Mouse (Mus musculus) brain, embryonic 18.5 days (tissue): ENCODE measurements around the gene Frem2.

Source experiments
- DNase-seq: peaks from one replicate; pipeline ENCODE4 v3.0.0-alpha.2; 2012; ENCODE audit warnings: low read depth, low spot score

The Frem2 gene

DNA sequence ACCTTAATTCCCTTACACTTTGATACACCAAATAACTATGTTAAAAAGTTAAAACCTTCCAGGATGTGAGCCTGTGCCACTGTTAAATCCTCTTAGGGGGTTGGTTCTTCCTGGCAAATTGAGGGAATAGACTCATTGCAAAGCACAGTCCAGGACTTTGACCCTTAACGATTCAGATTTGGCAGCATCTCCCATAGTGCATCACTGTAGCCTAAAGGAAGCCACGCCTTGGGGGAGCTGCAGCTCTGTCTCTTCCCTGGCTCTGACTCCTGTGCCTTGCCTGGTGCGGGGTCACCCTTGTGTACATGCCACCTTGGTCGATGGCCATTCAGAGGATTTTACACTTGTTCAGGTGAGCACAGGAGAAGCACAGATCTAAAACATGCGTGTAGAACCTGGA is 187.5 kb downstream of the Frem2 start:
- DNase-seq: no peak

DNA sequence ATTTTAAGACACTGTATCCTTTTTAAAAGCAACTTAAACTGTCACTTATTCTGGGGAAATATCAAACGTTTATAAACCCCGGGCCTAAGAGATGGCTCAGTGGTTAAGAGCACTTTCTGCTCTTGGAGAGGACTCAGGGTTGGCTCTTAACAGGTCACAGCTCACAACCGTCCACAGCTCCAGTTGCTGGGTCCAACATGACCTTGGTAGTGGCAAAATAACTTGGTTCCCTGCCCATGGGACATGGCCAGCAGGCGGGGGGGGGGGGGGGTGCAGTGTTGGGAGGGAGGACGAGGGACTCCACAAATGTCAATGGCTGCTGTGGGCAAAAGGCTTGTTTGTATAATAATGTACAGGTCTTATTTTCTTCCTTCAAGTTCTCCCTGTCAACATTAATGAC is 189.8 kb downstream of the Frem2 start:
- DNase-seq: no peak

DNA sequence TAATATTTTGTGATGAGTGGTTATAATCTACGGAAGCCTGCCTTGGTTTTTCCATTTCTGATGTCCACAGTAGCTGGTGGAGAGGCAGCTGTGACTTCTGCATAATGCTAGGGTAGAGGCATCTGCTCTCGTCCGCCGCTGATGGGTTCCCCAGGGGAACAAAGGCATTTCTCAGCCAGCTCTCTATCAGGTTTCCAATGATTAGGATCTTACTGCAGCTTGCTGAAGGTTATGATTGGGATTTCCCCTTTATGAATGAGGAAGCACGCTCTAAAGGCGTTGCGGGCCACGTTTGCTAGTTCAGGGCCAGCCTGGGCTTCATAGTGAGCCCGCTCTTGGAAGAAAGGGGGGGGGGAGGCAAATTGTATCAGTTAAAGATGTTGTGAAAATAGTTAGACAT is 190.7 kb downstream of the Frem2 start:
- no peak for DNase-seq

DNA sequence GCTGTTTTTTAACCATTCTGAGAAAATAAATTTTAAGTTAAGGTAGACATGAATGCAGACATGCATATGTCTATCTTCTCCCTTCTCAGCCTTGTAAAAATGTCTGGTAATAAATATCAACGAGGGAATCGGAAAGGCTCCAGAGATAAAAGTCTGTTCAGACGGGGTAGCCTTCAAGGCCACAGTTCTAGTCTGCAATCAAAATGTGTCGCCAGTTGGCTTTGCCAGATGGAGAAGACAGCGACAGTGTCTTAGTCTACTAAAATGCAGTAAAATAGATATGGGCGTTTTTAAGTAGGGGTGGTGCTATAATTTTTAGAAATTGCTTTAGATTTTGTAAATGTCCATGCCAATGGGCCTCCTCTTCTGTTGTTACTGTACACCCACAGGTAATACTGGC is 191.8 kb downstream of the Frem2 start:
- DNase-seq: no peak

DNA sequence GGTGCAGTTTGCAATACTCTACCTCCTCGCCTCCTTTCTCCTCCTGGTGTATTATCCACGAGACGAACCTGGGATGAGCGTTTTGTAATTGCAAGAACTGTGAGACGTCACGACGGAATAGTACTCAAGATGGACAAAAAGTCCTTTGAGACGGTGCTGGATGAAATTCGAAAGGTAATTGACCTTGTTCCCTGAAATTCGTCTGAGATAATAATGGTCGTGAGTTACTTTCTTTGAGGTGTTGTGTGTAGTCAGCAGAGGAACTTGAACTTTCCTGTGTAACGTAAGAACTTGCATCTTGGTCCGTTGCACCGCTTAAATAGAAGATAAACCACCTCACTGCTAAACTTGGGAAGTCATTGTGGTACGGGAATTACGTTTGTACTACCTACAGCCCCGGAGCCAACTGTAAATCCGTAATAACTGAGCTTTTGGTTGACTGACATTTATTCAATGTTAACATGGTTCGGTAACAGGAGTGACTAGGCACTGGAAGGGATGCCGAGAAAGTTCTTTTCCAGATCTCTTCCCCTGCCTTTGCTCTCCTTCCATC is 192.9 kb downstream of the Frem2 start:
- no peak for DNase-seq
